Comparison of ENCODE assay signal across 9 mouse cellular contexts in the genomic region with DNA sequence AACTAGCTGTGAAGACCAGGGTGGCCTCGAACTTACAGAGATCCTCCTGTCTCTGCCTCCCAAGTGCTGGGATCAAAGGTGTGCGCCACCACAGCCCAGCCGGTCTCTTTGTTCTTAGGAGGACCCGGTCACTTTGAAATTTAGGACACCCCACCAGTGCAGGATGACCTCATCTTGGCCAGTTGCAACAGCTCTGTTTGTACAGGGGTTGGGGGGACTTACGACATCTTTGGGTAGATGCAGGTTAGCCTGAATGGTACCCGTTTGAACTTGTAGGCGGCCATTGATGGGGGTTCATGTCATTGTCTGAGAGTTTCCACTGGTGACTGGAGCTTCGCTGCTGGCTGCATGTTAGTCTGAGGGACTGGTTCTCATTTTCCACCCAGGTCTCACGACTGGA. TPM values are rescaled to one million over a fixed set of nuclear protein-coding genes. Genes with fewer than 3 reads are reported as not detected.
DNase-seq lines count a peak whose midpoint lies in the region; ATAC-seq lines count a peak whose summit lies in the region.
"Had no signal": no experiment of that assay in that cellular context is flagged by ENCODE, and none has a peak within 500 bp of the region (broad histone marks: within the 10 kb centered on the region; RNA-seq: fewer than 3 reads in every experiment).

No protein-coding gene starts in this region.

- H3K9me3 ChIP-seq in heart, embryonic 12.5 days (replicated peaks) = no peaks in the 10 kb centered on the region
- H3K9me3 ChIP-seq in limb, embryonic 15.5 days = no peaks in the 10 kb centered on the region
- H3K9me3 ChIP-seq: hindbrain, embryonic 12.5 days had no signal

- H3K9ac ChIP-seq in heart, embryonic 12.5 days = no peak overlapping the region
- no peak overlapping the region for H3K9ac ChIP-seq in limb, embryonic 15.5 days
- H3K9ac ChIP-seq: hindbrain, embryonic 12.5 days had no signal

- peaks cover 39% of the 10 kb centered on the region for H3K4me1 ChIP-seq in heart, embryonic 12.5 days (replicated peaks)
- H3K4me1 ChIP-seq in limb, embryonic 15.5 days = peaks cover 8% of the 10 kb centered on the region

- H3K36me3 ChIP-seq in heart, embryonic 12.5 days = no peaks in the 10 kb centered on the region
- no peaks in the 10 kb centered on the region for H3K36me3 ChIP-seq in limb, embryonic 15.5 days
- H3K36me3 ChIP-seq: hindbrain, embryonic 12.5 days had no signal

- ATAC-seq in heart, embryonic 12.5 days (ENCODE audit: insufficient number of reproducible peaks, low FRiP score) = no peak
- ATAC-seq in limb, embryonic 15.5 days (ENCODE audit: insufficient number of reproducible peaks, low FRiP score, low TSS enrichment, low read depth) = no peak

- H3K4me3 ChIP-seq in heart, embryonic 12.5 days = no peak overlapping the region
- H3K4me3 ChIP-seq in limb, embryonic 15.5 days = no peak overlapping the region; the same call in 1 of the 2 replicates
- H3K4me3 ChIP-seq: hindbrain, embryonic 12.5 days had no signal

- no peak overlapping the region for H3K27ac ChIP-seq in heart, embryonic 12.5 days (ENCODE audit: poor library complexity, severe bottlenecking)
- H3K27ac ChIP-seq in limb, embryonic 15.5 days = no peak overlapping the region
- H3K27ac ChIP-seq: hindbrain, embryonic 12.5 days had no signal

- WGBS in heart, embryonic 12.5 days = 77% methylated on average over 9 of the region's 9 CpGs
- 66% methylated on average over 9 of the region's 9 CpGs for WGBS in limb, embryonic 15.5 days

- no peak for DNase-seq in heart, adult 18-20 months
- peak; percentile 15 for DNase-seq in urinary bladder, adult 2 months (ENCODE audit: low spot score)
- DNase-seq in urinary bladder, postnatal 25 days (ENCODE audit: low spot score) = no peak
- DNase-seq in layer of hippocampus, postnatal 10 days (ENCODE audit: low spot score in 2 of 2) = no peak
- no peak for DNase-seq in spleen, postnatal 36 days (ENCODE audit: low spot score in 2 of 2)
- DNase-seq in right cerebral cortex, postnatal 25 days = no peak

- peak overlapping the region; percentile 18 for H3K4me2 ChIP-seq in heart, embryonic 12.5 days
- peak overlapping the region; percentile 6; the same call in 1 of the 2 replicates for H3K4me2 ChIP-seq in limb, embryonic 15.5 days
- H3K4me2 ChIP-seq: hindbrain, embryonic 12.5 days had no signal

- no peaks in the 10 kb centered on the region for H3K27me3 ChIP-seq in heart, embryonic 12.5 days (replicated peaks)
- no peaks in the 10 kb centered on the region for H3K27me3 ChIP-seq in limb, embryonic 15.5 days
- H3K27me3 ChIP-seq: hindbrain, embryonic 12.5 days had no signal

RNA-seq across cellular contexts. Expression of gene Sik1, which starts 14.8 kb away (rescaled TPM):
- 23.3 and 24.3 TPM in 2 replicates for polyA plus RNA-seq in heart, embryonic 12.5 days (2016; fragmentation: Nextera tagmentation; extraction: Ambion mirVana)
- 10 to 100 TPM; 50.5 to 54.1 TPM for total RNA-seq in heart, adult 18-20 months (2021)
- polyA plus RNA-seq in urinary bladder, adult 2 months (2012; rRNA removed) = 32.3 and 34.9 TPM in 2 replicates
- polyA plus RNA-seq in limb, embryonic 15.5 days (2015; fragmentation: Nextera tagmentation; extraction: Ambion mirVana) = 30.5 and 37.1 TPM in 2 replicates
- total RNA-seq in layer of hippocampus, postnatal 10 days (2021) = 10 to 100 TPM; 21.7 to 22.2 TPM
